Mouse (Mus musculus) embryonic facial prominence, embryonic 12.5 days (tissue): Measurements from ENCODE around the gene Tssc4. TPM values are rescaled to one million over a fixed set of nuclear protein-coding genes. Genes with fewer than 3 reads are reported as not detected.

Experiments used
- ATAC-seq: fragments of 200-750 bp; cut with Nextera tagmentation; 2 replicates; pipeline ENCODE4 v1.8.0; 2017; ENCODE audit not compliant: insufficient number of reproducible peaks, insufficient read depth, low FRiP score, low TSS enrichment
- H3K27ac ChIP-seq: fragments of 300-500 bp; sonication (generic); 2 replicates; pipeline ENCODE4 v1.5.1; 2016; ENCODE audit warnings: mild to moderate bottlenecking
- H3K27me3 ChIP-seq: fragments of 300-500 bp; sonication (generic); 2 replicates; pipeline ENCODE4 v1.6.1; 2016; ENCODE audit warnings: mild to moderate bottlenecking, moderate library complexity
- H3K36me3 ChIP-seq: fragments of 300-500 bp; sonication (generic); 2 replicates; pipeline ENCODE4 v1.6.1; 2016; ENCODE audit warnings: mild to moderate bottlenecking
- H3K4me1 ChIP-seq: fragments of 300-500 bp; sonication (generic); 2 replicates; pipeline ENCODE4 v1.6.1; 2016
- H3K4me2 ChIP-seq: fragments of 300-500 bp; sonication (generic); replicated peaks from 2 replicates; pipeline ENCODE4 v1.6.1; 2016; ENCODE audit warnings: mild to moderate bottlenecking, moderate library complexity
- H3K4me3 ChIP-seq: fragments of 300-500 bp; sonication (generic); 2 replicates; pipeline ENCODE4 v1.5.1; 2016; ENCODE audit warnings: mild to moderate bottlenecking
- H3K9ac ChIP-seq: fragments of 300-500 bp; sonication (generic); 2 replicates; pipeline ENCODE4 v1.6.1; 2016; ENCODE audit warnings: mild to moderate bottlenecking, moderate library complexity
- H3K9me3 ChIP-seq: fragments of 300-500 bp; sonication (generic); 2 replicates; pipeline ENCODE4 v1.6.1; 2016; ENCODE audit warnings: mild to moderate bottlenecking, moderate library complexity
- WGBS: fragments of 180-500 bp; shearing (Covaris S2); methylation state at CpG from one replicate; pipeline ENCODE4 v1.1.7; 2016; 5-methylcytosine and 5-hydroxymethylcytosine counted together
- polyA plus RNA-seq: library from polyadenylated mRNA; unstranded; fragments of >200 nt; fragmentation: Nextera tagmentation; extraction: Ambion mirVana; gene quantifications from 2 replicates; pipeline ENCODE4 v1.2.1, GENCODE M21; 2016

Gene Tssc4
- polyA plus RNA-seq, 1 experiment from 2014 or later: 107 TPM

DNA sequence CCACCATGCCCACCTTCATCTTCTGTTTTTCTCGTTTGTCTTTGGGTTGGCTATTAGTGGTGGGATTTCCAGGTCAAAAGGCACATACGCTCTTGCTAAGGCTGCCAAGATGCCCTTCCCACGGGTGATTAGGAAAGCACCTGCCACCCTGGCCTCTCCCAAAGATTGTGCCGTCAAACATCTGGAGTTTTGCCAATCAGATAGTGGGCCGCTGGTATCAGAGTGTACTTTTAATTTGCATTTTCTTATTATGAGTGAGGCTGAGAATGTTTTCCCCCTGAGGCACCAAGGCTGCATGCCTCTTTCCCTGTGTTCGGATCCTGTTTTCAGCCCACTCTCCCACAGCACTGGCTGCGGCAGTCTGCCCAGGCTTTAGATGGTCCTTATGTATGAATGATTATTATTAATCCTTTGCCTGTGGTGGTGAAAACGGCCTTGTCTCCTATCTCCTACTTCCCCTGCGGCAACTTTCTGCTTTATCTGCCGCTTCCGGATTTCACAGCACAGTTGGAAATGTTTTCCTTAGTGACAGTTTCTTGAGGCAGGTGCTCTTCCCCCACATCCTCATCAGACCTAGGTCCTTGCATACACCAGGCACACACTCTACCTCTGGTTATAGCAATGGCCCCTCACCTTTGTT is 36.3 kb downstream of the Tssc4 start:
- H3K4me2 ChIP-seq: no peak overlapping the region
- no peak for ATAC-seq
- H3K4me1 ChIP-seq: peaks cover 15% of the 10 kb centered on the region
- H3K27ac ChIP-seq: no peak overlapping the region
- no peaks in the 10 kb centered on the region for H3K36me3 ChIP-seq
- 68% methylated on average over 11 of the region's 11 CpGs for WGBS
- no peak overlapping the region for H3K9ac ChIP-seq
- H3K27me3 ChIP-seq: peaks cover 60% of the 10 kb centered on the region
- no peak overlapping the region for H3K4me3 ChIP-seq
- H3K9me3 ChIP-seq: no peaks in the 10 kb centered on the region

- H3K36me3 ChIP-seq: no peaks in the 10 kb centered on the region
- ATAC-seq: no peak
- H3K4me1 ChIP-seq: peaks cover 15% of the 10 kb centered on the region
- 65% methylated on average over 4 of the region's 4 CpGs for WGBS
- peak within 1 kb of the TSS; percentile 36 for H3K4me3 ChIP-seq
- no peak within 1 kb of the TSS for H3K9ac ChIP-seq
- H3K27me3 ChIP-seq: peaks cover 64% of the 10 kb centered on the region
- no peaks in the 10 kb centered on the region for H3K9me3 ChIP-seq
- no peak within 1 kb of the TSS for H3K27ac ChIP-seq
- H3K4me2 ChIP-seq: peak within 1 kb of the TSS; percentile 71
These were observed 37.0 kb downstream of the Tssc4 start, which contains the start of gene Kcnq1 for GRCm38 (mm10) chr7:143106062-143106461. Gene Kcnq1, plus strand, starts transcription at chr7:143106362.

DNA sequence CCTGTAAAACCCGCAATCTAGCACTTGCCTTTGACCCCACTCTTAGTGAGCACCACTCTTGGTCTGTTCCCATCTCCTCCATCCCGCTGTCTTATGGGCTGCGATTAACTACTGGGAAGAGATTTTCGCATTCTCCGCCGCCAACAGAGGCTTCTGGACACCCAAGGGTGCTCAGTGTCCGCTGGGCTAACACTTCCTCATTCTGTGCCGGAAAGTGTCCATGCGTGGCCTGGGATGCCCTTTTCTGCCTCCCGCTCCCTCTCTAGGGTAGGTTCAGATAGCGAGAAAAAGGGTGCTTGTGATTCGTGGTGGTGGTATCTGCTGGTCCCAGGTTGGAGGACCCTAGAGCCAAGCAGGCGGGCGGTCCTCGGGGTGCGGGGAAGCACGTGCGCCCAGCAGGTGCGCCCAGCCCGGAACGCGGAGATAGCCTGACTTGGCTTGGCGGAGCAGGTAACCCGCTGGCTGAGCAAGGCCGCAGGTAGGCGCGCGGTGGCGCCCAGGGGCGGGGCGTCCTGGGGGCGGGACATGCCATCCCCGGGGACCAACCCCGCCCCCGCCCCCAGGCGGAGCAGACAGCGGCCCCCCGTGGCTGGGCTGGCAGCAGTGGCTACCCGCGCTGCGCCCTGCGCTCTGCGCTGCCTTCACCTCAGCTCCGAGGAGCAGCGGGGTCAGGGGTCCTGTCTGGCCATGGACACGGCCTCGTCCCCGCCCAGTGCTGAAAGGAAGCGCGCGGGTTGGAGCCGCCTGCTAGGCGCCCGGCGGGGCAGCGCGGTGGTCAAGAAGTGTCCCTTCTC is 37.8 kb downstream of the Tssc4 start:
- H3K27me3 ChIP-seq: peaks cover 64% of the 10 kb centered on the region
- no peak overlapping the region for H3K27ac ChIP-seq
- no peaks in the 10 kb centered on the region for H3K9me3 ChIP-seq
- peaks cover 15% of the 10 kb centered on the region for H3K4me1 ChIP-seq
- no peak overlapping the region for H3K9ac ChIP-seq
- WGBS: 8% methylated on average over 48 of the region's 57 CpGs
- no peak for ATAC-seq
- H3K36me3 ChIP-seq: no peaks in the 10 kb centered on the region
- peak overlapping the region; percentile 36 for H3K4me3 ChIP-seq
- H3K4me2 ChIP-seq: peak overlapping the region; percentile 71

- no peaks in the 10 kb centered on the region for H3K9me3 ChIP-seq
- no peak overlapping the region for H3K9ac ChIP-seq
- H3K4me1 ChIP-seq: peaks cover 15% of the 10 kb centered on the region
- H3K27ac ChIP-seq: no peak overlapping the region
- no peak overlapping the region for H3K4me3 ChIP-seq
- peaks cover 60% of the 10 kb centered on the region for H3K27me3 ChIP-seq
- ATAC-seq: no peak
- no peak overlapping the region for H3K4me2 ChIP-seq
- WGBS: 45% methylated on average over 5 of the region's 5 CpGs
- H3K36me3 ChIP-seq: no peaks in the 10 kb centered on the region
These were observed 39.2 kb downstream of the Tssc4 start for GRCm38 (mm10) chr7:143108200-143108599.

GRCm38 (mm10) chr7:143108996-143109660 is 40.1 kb downstream of the Tssc4 start:
- Histone ChIP-seq H3K4me3 (no peak overlapping the region), H3K9me3 (peaks cover 1% of the 10 kb centered on the region; the same call in 1 of the 2 replicates), H3K4me1 (peaks cover 15% of the 10 kb centered on the region), H3K27me3 (peaks cover 60% of the 10 kb centered on the region), H3K27ac (no peak overlapping the region), H3K9ac (no peak overlapping the region), H3K36me3 (no peaks in the 10 kb centered on the region), H3K4me2 (no peak overlapping the region)
- WGBS: 19% methylated on average over 3 of the region's 3 CpGs
- ATAC-seq: no peak

DNA sequence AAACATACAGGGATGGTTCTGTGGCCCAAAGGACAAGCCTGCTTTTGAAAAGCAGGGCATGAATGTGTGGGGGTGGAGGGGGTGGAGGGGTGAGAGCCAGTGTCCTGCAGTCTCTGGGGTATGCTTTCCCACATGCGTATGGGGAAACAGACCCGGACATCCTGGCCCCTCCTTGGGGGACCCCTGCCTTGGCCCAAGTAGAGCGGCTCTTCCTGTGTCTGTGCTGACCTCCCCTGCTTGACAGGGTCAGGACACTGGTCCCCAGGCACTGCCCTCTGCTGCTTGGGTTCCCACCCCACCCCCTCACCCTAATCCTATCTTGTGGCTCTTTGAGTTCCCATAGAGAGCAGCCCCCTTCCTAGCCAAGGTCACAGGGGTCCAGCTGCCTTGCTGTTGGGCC is 40.6 kb downstream of the Tssc4 start:
- Histone ChIP-seq H3K4me1 (peaks cover 15% of the 10 kb centered on the region), H3K4me3 (no peak overlapping the region), H3K9me3 (peaks cover 2% of the 10 kb centered on the region; the same call in 1 of the 2 replicates), H3K36me3 (no peaks in the 10 kb centered on the region), H3K4me2 (no peak overlapping the region), H3K27ac (no peak overlapping the region), H3K9ac (no peak overlapping the region), H3K27me3 (peaks cover 57% of the 10 kb centered on the region)
- no peak for ATAC-seq
- WGBS: 35% methylated on average over 2 of the region's 3 CpGs

- Histone ChIP-seq H3K4me2 (no peak overlapping the region), H3K4me1 (peaks cover 15% of the 10 kb centered on the region), H3K9me3 (peaks cover 2% of the 10 kb centered on the region; the same call in 1 of the 2 replicates), H3K27ac (no peak overlapping the region), H3K9ac (no peak overlapping the region), H3K4me3 (no peak overlapping the region), H3K27me3 (peaks cover 47% of the 10 kb centered on the region), H3K36me3 (no peaks in the 10 kb centered on the region)
- 59% methylated on average over 1 of the region's 1 CpGs for WGBS
- no peak for ATAC-seq
These were observed 41.8 kb downstream of the Tssc4 start for GRCm38 (mm10) chr7:143110803-143111202.

- Histone ChIP-seq H3K4me3 (no peak overlapping the region), H3K27me3 (peaks cover 38% of the 10 kb centered on the region), H3K4me2 (no peak overlapping the region), H3K36me3 (no peaks in the 10 kb centered on the region), H3K27ac (no peak overlapping the region), H3K4me1 (peaks cover 13% of the 10 kb centered on the region), H3K9ac (no peak overlapping the region), H3K9me3 (peaks cover 2% of the 10 kb centered on the region; the same call in 1 of the 2 replicates)
- no peak for ATAC-seq
- WGBS: 59% methylated on average over 4 of the region's 4 CpGs
These were observed 42.7 kb downstream of the Tssc4 start for GRCm38 (mm10) chr7:143111719-143112118.

DNA sequence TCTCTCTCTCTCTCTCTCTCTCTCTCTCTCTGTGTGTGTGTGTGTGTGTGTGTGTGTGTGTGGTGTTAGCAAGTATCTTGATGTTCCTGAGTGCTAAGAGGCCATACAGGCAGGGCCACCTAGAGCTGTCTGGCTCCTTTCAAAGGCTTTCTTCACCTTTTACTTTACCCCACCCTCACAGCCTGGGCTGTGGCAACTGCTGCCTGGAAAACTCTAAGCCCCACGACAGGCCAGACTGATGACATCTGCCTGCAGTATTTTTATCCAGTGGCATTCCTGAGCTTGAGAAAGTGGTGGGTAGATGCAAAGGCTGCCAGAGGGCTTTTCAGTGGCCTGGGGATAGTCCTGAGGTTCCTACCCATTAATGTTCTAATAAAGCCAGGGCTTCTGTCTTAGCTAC is 43.3 kb downstream of the Tssc4 start:
- H3K36me3 ChIP-seq: no peaks in the 10 kb centered on the region
- WGBS: 47% methylated on average over 1 of the region's 1 CpGs
- H3K9ac ChIP-seq: no peak overlapping the region
- H3K27ac ChIP-seq: no peak overlapping the region
- H3K4me2 ChIP-seq: no peak overlapping the region
- H3K9me3 ChIP-seq: peaks cover 2% of the 10 kb centered on the region; the same call in 1 of the 2 replicates
- H3K4me3 ChIP-seq: no peak overlapping the region
- H3K4me1 ChIP-seq: peaks cover 6% of the 10 kb centered on the region
- no peak for ATAC-seq
- H3K27me3 ChIP-seq: peaks cover 31% of the 10 kb centered on the region

DNA sequence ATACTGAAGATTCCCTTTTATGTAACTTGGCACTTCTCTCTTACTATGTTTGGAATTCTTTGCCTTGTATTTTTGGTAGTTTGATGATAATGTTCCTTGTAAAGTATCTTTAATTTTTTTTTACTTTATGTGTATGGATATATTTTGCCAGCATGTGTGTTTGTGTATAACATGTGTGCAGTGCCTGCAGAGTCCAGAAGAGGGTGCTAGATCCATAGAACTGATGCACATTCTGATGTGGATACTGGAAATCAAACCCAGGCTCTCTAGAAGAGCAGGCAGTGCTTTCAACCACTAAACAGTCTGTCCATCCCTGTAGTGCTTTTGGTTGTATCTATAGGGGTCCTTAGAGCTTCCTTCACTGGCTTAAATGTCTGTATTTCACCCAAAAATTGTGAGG is 45.7 kb downstream of the Tssc4 start:
- Histone ChIP-seq H3K4me1 (peaks cover 4% of the 10 kb centered on the region; the same call in 1 of the 2 replicates), H3K4me2 (no peak overlapping the region), H3K27ac (no peak overlapping the region), H3K9ac (no peak overlapping the region), H3K4me3 (no peak overlapping the region), H3K36me3 (no peaks in the 10 kb centered on the region), H3K9me3 (peaks cover 2% of the 10 kb centered on the region; the same call in 1 of the 2 replicates), H3K27me3 (peaks cover 7% of the 10 kb centered on the region)
- no peak for ATAC-seq

DNA sequence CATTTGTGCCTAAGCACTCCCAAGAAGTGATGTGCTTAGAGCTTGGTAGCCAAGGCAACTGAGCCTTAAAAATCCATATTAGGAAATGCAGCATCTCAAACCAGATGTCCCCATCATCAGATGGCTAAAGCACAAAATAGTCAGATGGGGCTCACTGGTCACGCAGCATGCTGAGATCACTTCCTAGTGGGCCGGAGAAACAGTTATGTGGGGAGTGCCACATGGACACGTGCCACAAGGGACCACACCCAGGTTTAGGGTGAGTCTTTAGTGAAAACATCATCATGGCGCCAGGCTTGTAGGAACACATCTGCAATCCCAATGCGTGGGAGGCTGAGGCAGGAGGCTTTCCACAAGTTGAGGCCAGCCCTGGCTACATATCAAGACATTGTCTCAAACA is 47.5 kb downstream of the Tssc4 start:
- Histone ChIP-seq H3K9ac (no peak overlapping the region), H3K9me3 (peaks cover 2% of the 10 kb centered on the region; the same call in 1 of the 2 replicates), H3K27me3 (no peaks in the 10 kb centered on the region), H3K4me2 (no peak overlapping the region), H3K4me3 (no peak overlapping the region), H3K4me1 (peaks cover 4% of the 10 kb centered on the region; the same call in 1 of the 2 replicates), H3K27ac (no peak overlapping the region), H3K36me3 (no peaks in the 10 kb centered on the region)
- WGBS: 80% methylated on average over 5 of the region's 5 CpGs
- no peak for ATAC-seq
